Mouse (Mus musculus) heart, adult 11 months (tissue): Measurements from ENCODE around the gene Fxr2.

ENCODE experiments used
- DNase-seq: peaks from one replicate; pipeline ENCODE4 v3.0.0; 2022

Gene Fxr2

GRCm38 (mm10) chr11:69632284-69633089 lies at the start of gene Fxr2:
Fxr2 (plus strand) TSS chr11:69632990.
- DNase-seq: peak; percentile 100

DNA sequence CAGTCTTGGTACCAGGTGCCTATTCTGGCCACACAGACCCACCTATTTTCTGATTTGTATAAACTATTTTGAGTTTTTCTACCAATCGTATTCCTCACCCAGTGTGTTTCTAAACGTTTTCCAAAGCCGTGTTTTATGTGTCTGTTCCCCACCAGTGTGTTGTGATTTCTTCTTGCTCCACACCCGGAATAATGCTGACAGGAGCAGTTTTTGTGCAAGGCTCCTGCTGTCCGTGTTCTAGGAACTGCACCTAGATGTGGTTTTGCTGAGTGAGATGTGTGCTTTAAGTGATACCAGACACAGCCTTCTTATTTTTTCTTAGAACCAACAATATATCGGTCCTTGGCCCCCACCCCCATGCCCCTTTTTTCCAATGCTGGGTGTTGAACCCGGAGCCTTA lies 48.8 kb upstream of the Fxr2 start:
- DNase-seq: peak; percentile 79

DNA sequence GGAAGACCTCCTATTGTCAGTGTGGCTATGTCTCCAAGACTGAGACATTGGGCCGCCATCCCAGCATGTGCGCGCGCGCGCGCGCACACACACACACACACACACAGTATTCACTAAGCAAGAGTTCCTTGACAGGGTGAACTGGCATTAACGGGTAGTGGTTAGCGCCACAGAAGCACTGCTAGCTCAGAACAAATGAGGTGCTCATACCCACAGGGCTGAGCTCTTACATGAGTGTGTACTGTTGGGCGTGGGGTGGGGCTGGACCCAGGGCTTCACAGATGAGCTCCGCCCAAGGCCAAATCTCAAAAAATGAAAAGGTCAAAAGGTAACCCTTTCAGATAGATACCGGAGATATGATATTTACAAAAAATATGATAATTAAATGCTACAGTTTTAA lies 47.9 kb upstream of the Fxr2 start:
- DNase-seq: peak; percentile 79

GRCm38 (mm10) chr11:69585718-69586325 lies 47.0 kb upstream of the Fxr2 start:
- peak; percentile 89 for DNase-seq

GRCm38 (mm10) chr11:69589207-69589834 lies 43.5 kb upstream of the Fxr2 start:
- peak; percentile 87 for DNase-seq

GRCm38 (mm10) chr11:69590622-69591021 lies 42.2 kb upstream of the Fxr2 start:
- no peak for DNase-seq

- DNase-seq: no peak
Measured at GRCm38 (mm10) chr11:69591424-69591823, 41.4 kb upstream of the Fxr2 start.

DNA sequence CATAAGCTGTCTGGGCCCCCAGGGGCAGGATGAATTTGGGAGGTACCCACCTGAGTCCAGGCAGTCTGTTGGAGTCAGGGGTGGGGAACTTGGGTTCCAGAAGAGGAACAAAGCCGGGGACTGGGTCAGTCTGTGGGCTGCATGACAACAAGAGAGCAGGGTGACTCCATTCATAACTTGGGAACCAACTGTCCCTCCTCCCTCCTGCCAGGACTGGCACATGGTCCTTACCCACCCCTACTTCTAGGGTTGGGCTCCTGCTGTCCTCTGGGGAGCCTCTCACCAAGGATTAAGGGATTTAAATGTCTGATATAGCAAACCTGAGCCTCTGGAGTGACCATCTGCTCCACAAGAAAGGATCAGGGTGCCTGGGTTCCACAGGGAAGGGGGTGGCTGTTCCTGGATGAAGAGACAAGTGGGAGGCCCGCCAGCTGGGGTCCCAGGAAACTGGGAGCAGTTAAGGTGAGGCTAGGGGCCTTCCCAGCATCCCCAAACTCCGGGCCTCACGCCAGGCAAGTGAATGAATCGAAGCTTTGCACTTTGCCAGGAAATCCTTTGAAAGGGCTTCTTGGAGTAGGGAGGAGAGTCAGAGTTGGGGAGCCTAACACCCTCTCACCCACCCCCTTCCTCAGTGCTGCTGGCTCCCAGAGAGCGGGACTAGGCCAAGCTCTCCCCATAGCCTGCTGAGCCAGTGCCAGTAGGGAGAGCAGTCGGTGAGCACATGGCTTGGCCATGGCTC lies 40.7 kb upstream of the Fxr2 start:
- DNase-seq: no peak

DNA sequence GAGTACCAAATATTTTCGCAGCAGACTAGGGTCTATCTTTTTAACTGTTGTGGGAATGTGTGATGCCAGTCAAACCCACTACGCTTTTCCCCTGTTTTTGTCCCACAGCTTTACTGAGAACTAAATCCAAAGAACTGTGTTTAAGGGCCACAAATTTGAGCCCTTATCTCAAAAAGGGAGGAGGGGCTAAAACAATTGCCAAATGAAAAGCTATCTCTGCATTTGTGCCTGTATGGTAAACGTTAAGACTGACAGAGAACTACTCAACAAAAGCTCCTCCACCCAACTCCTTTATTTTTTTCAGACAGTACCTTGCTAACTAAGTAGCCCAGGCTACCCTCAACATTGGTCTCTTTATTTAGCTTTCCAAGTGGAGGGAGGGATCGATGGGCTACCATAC lies 40.0 kb upstream of the Fxr2 start:
- no peak for DNase-seq

DNA sequence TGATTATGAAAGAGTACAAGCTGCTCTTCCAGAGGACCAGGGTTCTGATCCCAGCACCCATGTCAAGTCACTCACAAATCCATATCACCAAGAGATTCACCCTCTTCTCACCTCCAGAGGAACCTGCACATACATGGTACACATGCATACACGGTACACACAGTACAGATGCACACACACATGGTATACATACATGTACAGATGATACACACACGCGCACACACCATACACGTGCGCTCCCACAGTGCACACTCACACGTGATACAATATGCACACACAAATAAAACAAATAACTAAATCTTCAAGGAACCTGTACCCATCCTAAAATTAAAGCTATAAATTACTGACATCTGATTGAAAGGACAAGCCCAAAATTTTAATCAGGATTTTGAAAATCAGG lies 37.9 kb upstream of the Fxr2 start:
- DNase-seq: no peak

DNA sequence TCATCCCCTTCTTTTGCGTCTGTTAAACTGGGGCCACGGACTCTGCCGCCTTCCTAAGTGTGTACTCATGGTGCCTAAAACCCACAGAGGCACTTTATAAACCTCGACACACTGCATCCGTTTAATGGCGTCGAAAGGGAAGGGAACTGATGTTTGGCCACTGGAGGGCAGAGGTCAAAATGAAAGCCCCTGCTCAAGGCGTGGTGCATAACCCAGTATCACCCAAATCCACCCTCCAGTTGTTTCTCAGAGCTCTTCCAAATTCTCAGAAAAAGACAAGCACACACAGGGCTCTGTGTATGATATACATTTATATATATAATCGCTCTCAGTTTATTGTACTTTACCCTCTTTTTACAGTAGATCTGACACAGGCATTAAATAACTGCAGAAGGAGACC lies 33.4 kb upstream of the Fxr2 start:
- no peak for DNase-seq

- peak; percentile 96 for DNase-seq
Measured at GRCm38 (mm10) chr11:69600098-69600497, 32.7 kb upstream of the Fxr2 start.

DNA sequence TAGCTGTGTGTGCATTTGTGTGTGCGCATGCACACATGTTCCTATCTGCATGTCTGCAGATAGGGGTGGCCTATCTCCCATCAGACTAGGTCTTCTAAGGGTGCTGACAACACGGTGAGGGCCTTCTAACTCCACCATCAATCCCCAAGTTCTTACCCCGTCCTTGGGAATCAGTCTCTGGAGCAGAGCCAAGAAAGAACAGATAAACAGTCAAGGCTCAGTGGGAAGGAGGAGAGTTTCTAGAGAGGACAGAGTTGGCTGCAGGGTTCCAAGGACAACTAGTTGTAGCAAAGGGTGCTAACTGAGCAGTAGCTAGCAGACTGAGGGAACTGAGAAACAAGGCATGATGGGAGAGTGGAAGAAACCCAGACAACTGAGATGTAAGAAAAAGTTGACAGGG lies 31.0 kb upstream of the Fxr2 start:
- no peak for DNase-seq

GRCm38 (mm10) chr11:69603516-69603915 lies 29.3 kb upstream of the Fxr2 start:
- DNase-seq: peak; percentile 98

DNA sequence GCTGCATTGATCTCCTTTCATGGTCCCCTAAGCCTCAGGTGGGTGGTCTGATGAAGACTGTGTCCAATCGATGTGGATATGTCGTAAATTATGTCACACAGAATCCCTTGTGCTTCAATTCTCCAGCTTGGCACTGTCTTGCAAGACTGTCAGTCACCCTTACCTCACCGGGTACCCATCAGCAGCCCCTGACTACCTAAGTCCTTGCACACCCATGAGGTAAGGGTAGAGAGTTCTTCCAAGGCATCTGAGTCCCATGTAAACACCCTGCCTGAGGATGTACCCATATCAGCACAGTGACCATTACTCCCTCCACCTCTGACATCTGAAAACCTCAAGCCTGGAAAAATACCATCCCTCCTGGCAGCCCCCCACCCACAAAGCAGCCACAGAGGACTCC lies 28.4 kb upstream of the Fxr2 start:
- no peak for DNase-seq

DNA sequence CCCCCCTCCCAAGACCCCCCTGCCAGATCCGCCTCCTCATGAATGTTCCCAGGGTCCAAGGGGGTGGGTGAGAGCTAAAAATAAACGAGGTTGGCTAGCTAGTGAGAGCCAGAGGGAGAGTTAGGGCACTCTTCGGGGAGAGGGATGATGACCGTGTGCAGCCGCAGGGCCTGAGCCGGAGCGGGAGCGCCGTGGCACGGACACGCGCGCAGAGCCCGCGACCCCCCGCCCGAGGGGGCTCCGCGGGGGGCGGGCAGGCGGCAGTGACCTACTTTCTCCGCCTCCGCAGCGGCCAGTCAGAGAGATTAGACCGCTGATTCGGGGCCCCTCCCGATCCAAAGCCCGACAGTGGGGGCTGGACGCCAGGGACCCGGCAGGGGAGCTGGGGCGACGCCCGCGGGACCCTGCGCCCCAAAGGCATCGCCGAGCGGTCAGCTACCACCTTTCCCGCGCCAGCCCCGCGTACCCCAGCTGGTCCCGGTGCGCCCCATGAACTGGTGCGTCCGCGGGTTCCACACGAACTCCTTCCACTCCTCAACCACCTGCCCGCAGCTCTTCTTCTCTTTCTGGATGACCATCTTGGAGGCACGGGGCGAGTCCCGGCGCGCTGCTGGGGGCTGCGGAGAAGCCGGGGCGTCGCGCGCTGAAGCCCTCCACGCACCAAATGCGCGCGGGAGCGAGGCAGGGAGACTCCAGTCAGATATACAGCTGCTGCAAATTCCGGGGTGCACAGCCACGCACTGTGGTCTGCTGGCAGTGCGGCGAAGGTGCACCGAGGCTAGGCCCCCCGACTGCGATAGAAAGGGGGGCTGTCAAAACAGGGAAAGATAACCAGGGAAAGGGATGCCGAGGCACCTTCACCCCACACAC lies 27.8 kb upstream of the Fxr2 start:
- peak; percentile 94 for DNase-seq

DNA sequence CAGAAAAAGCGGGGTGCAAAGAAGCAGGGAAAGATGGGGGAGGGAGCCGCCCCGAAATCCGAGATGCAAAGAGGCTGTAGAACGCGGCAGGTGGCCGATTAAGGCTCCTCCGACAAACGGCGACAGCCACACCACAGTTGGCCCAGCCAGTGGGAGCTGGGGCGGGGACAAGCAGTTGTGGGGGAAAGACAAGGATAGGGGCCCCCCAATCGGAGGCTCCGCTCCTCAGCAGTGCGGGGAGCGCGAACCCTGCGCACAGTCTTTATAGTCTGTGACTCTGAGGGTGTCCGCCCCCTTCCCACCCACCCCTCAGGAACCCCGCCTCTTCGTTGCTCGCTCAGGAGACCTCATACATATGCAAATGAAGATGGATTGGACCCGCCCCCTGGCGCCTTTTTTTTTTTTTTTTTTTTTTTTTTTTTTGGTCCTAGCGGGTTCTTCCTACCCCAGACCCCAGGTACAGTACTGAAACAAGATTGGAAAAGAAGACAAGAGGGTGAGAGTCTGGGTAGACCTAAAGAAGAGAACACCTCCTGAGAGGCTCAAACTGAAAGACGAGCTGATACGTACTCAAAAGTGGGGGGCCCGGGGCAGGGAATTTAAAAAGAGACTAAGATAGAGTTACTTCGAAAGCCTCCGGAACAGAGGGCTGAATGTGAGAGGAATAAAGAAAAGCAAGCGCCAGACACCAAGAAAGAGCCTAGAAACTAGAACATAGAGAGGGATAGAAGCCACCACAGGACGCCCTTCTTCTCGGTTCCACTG lies 26.9 kb upstream of the Fxr2 start, which contains the start of gene Atp1b2:
Gene Atp1b2, minus strand, starts transcription at position 217 of the 765 bp plus-strand sequence.
- peak; percentile 98 for DNase-seq

DNA sequence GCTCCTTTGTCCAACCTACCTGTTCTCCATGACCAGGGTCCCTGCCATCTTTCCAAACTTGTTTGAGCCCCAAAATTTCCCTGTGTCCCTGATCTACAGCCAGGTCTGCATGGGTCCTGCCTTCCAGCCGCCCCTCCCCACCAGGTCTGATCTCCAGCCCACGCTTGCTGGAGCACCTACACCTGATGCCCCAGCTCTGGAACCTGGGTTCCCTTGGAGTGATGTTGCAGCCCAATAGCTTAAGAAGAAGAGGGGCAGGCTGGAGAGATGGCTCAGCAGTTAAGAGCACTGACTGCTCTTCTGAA lies 26.3 kb upstream of the Fxr2 start:
- no peak for DNase-seq

DNA sequence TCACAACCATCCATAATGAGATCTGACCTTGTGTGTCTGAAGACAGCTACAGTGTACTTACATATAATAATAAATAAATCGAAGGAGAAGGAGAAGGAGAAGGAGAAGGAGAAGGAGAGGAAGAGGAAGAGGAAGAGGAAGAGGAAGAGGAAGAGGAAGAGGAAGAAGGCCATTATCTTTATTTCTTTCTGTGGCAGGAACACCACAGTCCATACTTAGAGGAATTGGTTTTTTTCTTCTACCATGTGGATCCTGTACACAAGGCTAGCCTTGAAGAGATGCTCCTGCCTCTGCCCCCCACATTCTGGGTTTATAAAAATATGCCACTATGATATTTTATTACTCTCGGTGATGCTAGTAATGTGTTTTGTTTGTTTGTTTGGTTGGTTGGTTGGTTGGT lies 26.0 kb upstream of the Fxr2 start:
- no peak for DNase-seq

DNA sequence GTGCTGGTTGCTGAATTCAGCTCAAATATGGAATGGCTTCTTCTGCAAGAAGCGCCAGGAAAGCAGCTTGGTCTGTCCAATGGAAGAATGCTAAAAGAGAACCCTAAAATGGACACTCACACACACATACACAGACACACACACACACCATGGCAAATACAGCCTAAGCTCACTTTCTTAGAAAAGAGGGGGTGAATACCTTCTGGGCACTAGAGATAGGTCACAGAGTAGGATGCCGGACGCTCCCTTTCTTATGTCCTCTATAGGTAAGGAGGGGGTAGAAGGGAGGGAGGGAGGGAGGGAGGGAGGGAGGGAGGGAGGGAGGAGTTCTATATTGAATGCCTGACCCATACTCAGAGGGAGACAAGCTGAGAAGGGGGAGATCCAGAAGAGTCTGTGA lies 24.3 kb upstream of the Fxr2 start:
- no peak for DNase-seq

- DNase-seq: no peak
Measured at GRCm38 (mm10) chr11:69609416-69609815, 23.4 kb upstream of the Fxr2 start.

DNA sequence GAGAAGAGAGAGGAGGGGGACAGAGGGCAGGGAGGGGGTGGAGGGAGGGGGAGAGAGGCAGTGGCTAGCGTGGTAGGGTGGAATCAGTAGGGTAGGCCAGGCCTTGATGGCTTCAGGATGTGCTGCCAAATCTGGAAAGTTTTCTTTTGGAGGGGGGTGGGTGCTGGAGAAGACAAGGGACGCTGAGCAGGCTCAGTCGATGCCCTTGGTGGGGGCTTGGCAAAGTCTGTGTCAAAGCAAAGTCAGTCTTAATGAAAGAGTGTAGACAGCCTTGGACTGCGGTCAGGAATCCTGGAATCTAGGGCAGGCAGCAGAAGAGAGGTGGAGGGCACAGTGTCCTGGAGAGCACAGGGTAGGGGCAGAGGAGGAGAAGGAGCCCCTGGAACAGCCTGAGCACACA lies 21.9 kb upstream of the Fxr2 start:
- no peak for DNase-seq
